Mouse (Mus musculus): ENCODE results near the gene Ccer2.

DNA sequence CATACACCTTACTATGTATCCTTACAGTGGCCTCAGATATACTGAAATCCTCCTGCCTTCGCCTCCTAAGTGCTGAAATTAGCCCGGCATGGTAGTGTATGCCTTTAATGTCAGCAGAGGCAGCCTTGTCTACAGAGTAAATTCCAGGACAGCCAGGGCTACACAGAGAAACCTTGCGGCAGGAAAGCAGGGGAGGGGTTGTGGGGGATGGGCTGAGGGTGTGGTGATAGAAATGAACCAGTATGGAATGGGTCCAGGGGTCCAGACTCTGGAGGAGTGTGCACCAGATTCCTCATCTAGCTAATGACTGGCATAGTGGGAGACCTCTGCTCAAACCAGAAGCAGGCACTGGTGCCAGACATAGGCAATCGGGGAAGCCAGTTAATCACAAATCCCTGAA lies 36.8 kb upstream of the Ccer2 start:
- TF ChIP-seq CTCF (IDR thresholded peaks at IDR 0.05) (no peak), EP300 (IDR thresholded peaks at IDR 0.05) (no peak)
